Mouse (Mus musculus) ES-E14 (cell line): ENCODE results near the gene Iqcn.

Experiments
- CHD2 ChIP-seq: IDR thresholded peaks from 2 replicates; pipeline ENCODE4 v1.6.1; 2014; ENCODE audit warnings: mild to moderate bottlenecking, low read depth, low read length, inconsistent platforms
- HCFC1 ChIP-seq: IDR thresholded peaks from 2 replicates; pipeline ENCODE4 v1.6.1; 2012; ENCODE audit warnings: low read length, inconsistent platforms, borderline replicate concordance; ENCODE audit not compliant: insufficient read depth
- MAFK ChIP-seq: IDR thresholded peaks from 2 replicates; pipeline ENCODE4 v1.6.1; 2014; ENCODE audit warnings: mild to moderate bottlenecking, low read depth, low read length, inconsistent platforms; ENCODE audit not compliant: insufficient read depth
- ZC3H11A ChIP-seq: IDR thresholded peaks from 2 replicates; pipeline ENCODE4 v1.6.1; 2012; ENCODE audit warnings: low read depth, mild to moderate bottlenecking, inconsistent platforms, low read length, borderline replicate concordance

DNA sequence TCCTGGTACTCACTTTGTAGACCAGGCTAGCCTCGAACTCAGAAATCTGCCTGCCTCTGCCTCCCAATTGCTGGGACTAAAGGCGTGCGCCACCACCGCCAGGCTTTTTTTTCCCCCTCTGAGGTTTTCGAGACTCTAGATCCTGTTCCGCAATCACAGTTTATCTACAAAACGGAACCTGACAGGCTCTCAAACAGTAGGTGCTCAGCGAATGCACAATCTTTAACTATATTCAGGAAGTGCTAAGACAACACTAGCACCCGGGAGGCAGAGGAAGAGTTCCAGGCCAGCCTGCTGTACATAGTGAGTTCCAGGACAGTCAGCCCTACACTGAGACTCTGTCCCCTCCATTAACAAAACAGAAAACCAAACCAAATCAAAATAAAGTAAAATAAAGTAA, 62.1 kb downstream of the Iqcn start:
- TF ChIP-seq CHD2 = no peak
- TF ChIP-seq HCFC1 = no peak
- TF ChIP-seq MAFK = no peak
- no peak for TF ChIP-seq ZC3H11A
